ENCODE assay signal across 25 mouse cellular contexts in genomic region chr19:12813883-12814282, GRCm38 (mm10). TPM values are rescaled to one million over a fixed set of nuclear protein-coding genes. Genes with fewer than 3 reads are reported as not detected.
"Had no signal": no experiment of that assay in that cellular context is flagged by ENCODE, and none has a peak within 500 bp of the region (broad histone marks: within the 10 kb centered on the region; RNA-seq: fewer than 3 reads in every experiment).

No protein-coding gene starts in this region.

- H3K27ac ChIP-seq: neural tube, embryonic 12.5 days; neural tube, embryonic 13.5 days; neural tube, embryonic 15.5 days; stomach, embryonic 15.5 days; stomach, postnatal 0 days had no signal

- H3K9ac ChIP-seq: neural tube, embryonic 12.5 days; neural tube, embryonic 13.5 days; neural tube, embryonic 15.5 days; stomach, embryonic 15.5 days had no signal

- H3K4me1 ChIP-seq: neural tube, embryonic 12.5 days; neural tube, embryonic 13.5 days; neural tube, embryonic 15.5 days; stomach, embryonic 15.5 days had no signal

- H3K27me3 ChIP-seq: neural tube, embryonic 12.5 days; neural tube, embryonic 13.5 days; neural tube, embryonic 15.5 days; stomach, embryonic 15.5 days had no signal

- H3K36me3 ChIP-seq: neural tube, embryonic 12.5 days; neural tube, embryonic 13.5 days; neural tube, embryonic 15.5 days; stomach, embryonic 15.5 days had no signal

- H3K4me2 ChIP-seq: neural tube, embryonic 12.5 days; neural tube, embryonic 13.5 days; neural tube, embryonic 15.5 days; stomach, embryonic 15.5 days had no signal

- DNase-seq: retina, postnatal 1 day; right cerebral cortex, adult 18-20 months; right cerebral cortex, postnatal 14 days; right cerebral cortex, postnatal 25 days; right cerebral cortex, postnatal 4 days; spleen, adult 18-20 months; thymus, adult 18-20 months; thymus, adult 2 months; thymus, postnatal 14 days; thymus, postnatal 25 days; thymus, postnatal 36 days; thymus, postnatal 4 days had no signal

- H3K9me3 ChIP-seq: neural tube, embryonic 12.5 days; neural tube, embryonic 13.5 days; neural tube, embryonic 15.5 days; stomach, embryonic 15.5 days had no signal

- H3K4me3 ChIP-seq: neural tube, embryonic 12.5 days; neural tube, embryonic 13.5 days; neural tube, embryonic 15.5 days; stomach, embryonic 15.5 days had no signal

RNA-seq across cellular contexts. Expression of gene Gm5244, which starts 32.6 kb away (rescaled TPM):
- polyA plus RNA-seq: neural tube, embryonic 12.5 days; neural tube, embryonic 13.5 days; neural tube, embryonic 14.5 days; neural tube, embryonic 15.5 days; small intestine, adult 2 months; spleen, adult 2 months; stomach, embryonic 14.5 days; stomach, embryonic 15.5 days; stomach, embryonic 16.5 days; stomach, postnatal 0 days; thymus, postnatal 0 days; urinary bladder, adult 2 months had no signal

RNA-seq across cellular contexts. Expression of gene Olfr1444, which starts 43.2 kb away (rescaled TPM):
- total RNA-seq: neutrophil, adult 5-6 weeks had no signal
- polyA plus RNA-seq: neural tube, embryonic 12.5 days; neural tube, embryonic 13.5 days; neural tube, embryonic 14.5 days; neural tube, embryonic 15.5 days; small intestine, adult 2 months; stomach, embryonic 14.5 days; stomach, embryonic 15.5 days; stomach, embryonic 16.5 days; stomach, postnatal 0 days; urinary bladder, adult 2 months had no signal

RNA-seq across cellular contexts. Expression of gene Cntf, which starts 48.5 kb away (rescaled TPM):
- polyA plus RNA-seq: small intestine, adult 2 months had no signal
